Comparison of ENCODE assay signal across 10 mouse cellular contexts in the genomic region with DNA sequence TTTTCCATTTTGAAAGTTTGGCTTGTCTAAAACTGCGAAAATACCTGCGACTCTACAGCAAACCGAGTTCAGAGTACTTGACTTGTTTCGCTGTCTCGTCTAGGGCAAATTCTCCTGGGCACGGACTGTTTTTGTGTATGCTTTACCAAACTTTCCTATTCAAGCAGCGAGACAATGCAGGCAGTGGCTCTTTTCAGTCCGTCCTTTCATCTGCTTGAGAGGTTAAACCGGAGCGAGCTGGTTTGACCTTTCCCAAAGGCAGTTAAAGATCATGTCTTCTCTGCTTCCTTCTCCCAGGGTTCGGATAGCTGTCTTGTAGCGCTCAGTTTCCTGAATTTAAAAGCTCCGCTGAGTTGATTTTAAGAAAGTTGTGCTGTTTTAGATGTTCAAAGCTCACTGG. TPM values are rescaled to one million over a fixed set of nuclear protein-coding genes. Genes with fewer than 3 reads are reported as not detected.
DNase-seq lines count a peak whose midpoint lies in the region; ATAC-seq lines count a peak whose summit lies in the region.
"Had no signal": no experiment of that assay in that cellular context is flagged by ENCODE, and none has a peak within 500 bp of the region (broad histone marks: within the 10 kb centered on the region; RNA-seq: fewer than 3 reads in every experiment).

No protein-coding gene starts in this region.

- H3K4me1 ChIP-seq in heart, embryonic 14.5 days (ENCODE audit: control insufficient read depth in 2 of 2, insufficient read depth in 2 of 2, low read length in 2 of 2) = peaks cover 2 to 6% of the 10 kb centered on the region in 2 experiments; a peak in 1 of 4 replicates
- peaks cover 7% of the 10 kb centered on the region for H3K4me1 ChIP-seq in hindbrain, embryonic 13.5 days (replicated peaks)
- H3K4me1 ChIP-seq in midbrain, embryonic 16.5 days (ENCODE audit: control insufficient read depth, insufficient read depth, low read length) = peaks cover 10% of the 10 kb centered on the region; the same call in 1 of the 2 replicates

- H3K9me3 ChIP-seq in heart, embryonic 14.5 days (ENCODE audit: control insufficient read depth, low read length) = peaks cover 4% of the 10 kb centered on the region; the same call in 1 of the 2 replicates
- no peaks in the 10 kb centered on the region for H3K9me3 ChIP-seq in hindbrain, embryonic 13.5 days
- no peaks in the 10 kb centered on the region for H3K9me3 ChIP-seq in midbrain, embryonic 16.5 days (replicated peaks; ENCODE audit: control insufficient read depth, low read length, poor library complexity, severe bottlenecking)
- H3K9me3 ChIP-seq: heart, embryonic 15.5 days had no signal

- no peak overlapping the region for H3K27ac ChIP-seq in heart, embryonic 14.5 days (replicated peaks in 1 of 2; ENCODE audit: control insufficient read depth in 1 of 2, insufficient read depth in 1 of 2, low read depth in 2 of 2, low read length in 2 of 2)
- no peak overlapping the region for H3K27ac ChIP-seq in hindbrain, embryonic 13.5 days
- H3K27ac ChIP-seq in midbrain, embryonic 16.5 days (ENCODE audit: low read length) = no peak overlapping the region
- H3K27ac ChIP-seq: heart, embryonic 15.5 days had no signal

- H3K4me3 ChIP-seq in heart, embryonic 14.5 days (ENCODE audit: control insufficient read depth in 1 of 2, insufficient read depth in 1 of 2, low read depth in 1 of 2, low read length in 2 of 2) = no peak overlapping the region
- peak overlapping the region; percentile 72 for H3K4me3 ChIP-seq in hindbrain, embryonic 13.5 days
- peak overlapping the region; percentile 83 for H3K4me3 ChIP-seq in midbrain, embryonic 16.5 days (ENCODE audit: low read depth, low read length)

- peaks cover 26% of the 10 kb centered on the region for H3K27me3 ChIP-seq in heart, embryonic 14.5 days (ENCODE audit: control insufficient read depth, insufficient read depth, low read length)
- H3K27me3 ChIP-seq in hindbrain, embryonic 13.5 days = no peaks in the 10 kb centered on the region
- H3K27me3 ChIP-seq in midbrain, embryonic 16.5 days (ENCODE audit: control insufficient read depth, insufficient read depth, low read depth, low read length) = no peaks in the 10 kb centered on the region

- no peak overlapping the region for H3K9ac ChIP-seq in heart, embryonic 14.5 days (ENCODE audit: low read length)
- peak overlapping the region; percentile 86 for H3K9ac ChIP-seq in hindbrain, embryonic 13.5 days
- H3K9ac ChIP-seq in midbrain, embryonic 16.5 days (ENCODE audit: low read depth, low read length) = peak overlapping the region; percentile 83

- no peaks in the 10 kb centered on the region for H3K36me3 ChIP-seq in heart, embryonic 14.5 days (ENCODE audit: control insufficient read depth, insufficient read depth, low read length)
- no peaks in the 10 kb centered on the region for H3K36me3 ChIP-seq in hindbrain, embryonic 13.5 days
- no peaks in the 10 kb centered on the region for H3K36me3 ChIP-seq in midbrain, embryonic 16.5 days (ENCODE audit: control insufficient read depth, insufficient read depth, low read length)
- H3K36me3 ChIP-seq: heart, embryonic 15.5 days had no signal

- H3K4me2 ChIP-seq in heart, embryonic 14.5 days (ENCODE audit: low read length) = peak overlapping the region; percentile 82; the same call in 1 of the 2 replicates
- H3K4me2 ChIP-seq in hindbrain, embryonic 13.5 days = peak overlapping the region; percentile 73
- peak overlapping the region; percentile 90 for H3K4me2 ChIP-seq in midbrain, embryonic 16.5 days (ENCODE audit: low read length)

- no peak for DNase-seq in heart, adult 8-10 months (ENCODE audit: low spot score)
- DNase-seq in embryo, embryonic 10 days (ENCODE audit: low spot score) = peak; percentile 80
- no peak for DNase-seq in cerebellum, adult 18-20 months
- DNase-seq in frontal cortex, postnatal 25 days (ENCODE audit: low spot score in 2 of 2) = no peak
- DNase-seq: left cerebral cortex, postnatal 4 days had no signal

- 34% methylated on average over 13 of the region's 13 CpGs for WGBS in heart, embryonic 14.5 days
- WGBS in hindbrain, embryonic 13.5 days = 2% methylated on average over 13 of the region's 13 CpGs
- 1% methylated on average over 13 of the region's 13 CpGs for WGBS in midbrain, embryonic 16.5 days

- no peak for ATAC-seq in heart, embryonic 14.5 days (ENCODE audit: insufficient number of reproducible peaks, insufficient read depth, low FRiP score, low read depth)
- no peak for ATAC-seq in hindbrain, embryonic 13.5 days (ENCODE audit: low FRiP score)
- no peak for ATAC-seq in midbrain, embryonic 16.5 days
- ATAC-seq in cerebellum, adult (ENCODE audit: insufficient number of reproducible peaks, low FRiP score, low TSS enrichment) = no peak

RNA-seq across cellular contexts. Expression of gene Wasf3, which starts 1.2 kb away (rescaled TPM):
- 0.07 and 0.24 TPM in 2 replicates for polyA plus RNA-seq in heart, embryonic 14.5 days (2014; fragmentation: Nextera tagmentation; extraction: Ambion mirVana)
- under 1 TPM; 0.25 to 0.57 (median 0.54) TPM for total RNA-seq in heart, adult 8-10 months (2022)
- 14.1 and 14.2 TPM in 2 replicates for polyA plus RNA-seq in hindbrain, embryonic 13.5 days (2015; fragmentation: Nextera tagmentation; extraction: Ambion mirVana)
- polyA plus RNA-seq in midbrain, embryonic 16.5 days (2015; fragmentation: Nextera tagmentation; extraction: Ambion mirVana) = 21.0 and 21.4 TPM in 2 replicates

Comparison
In these comparisons a context has a peak if more than half of its experiments do, and no peak if none do; other contexts are left out.
1. H3K4me3 ChIP-seq: peak in hindbrain, embryonic 13.5 days (single experiment) and midbrain, embryonic 16.5 days (single experiment); none in heart, embryonic 14.5 days (0 of 2).
2. RNA of gene Wasf3, which starts 1.2 kb away (polyA plus RNA-seq): 21.0 to 21.4 TPM in midbrain, embryonic 16.5 days and 14.1 to 14.2 TPM in hindbrain, embryonic 13.5 days; 0.07 to 0.24 TPM in heart, embryonic 14.5 days; every median in the first group is over 10 times any median in the second.
3. Peak in every context shown above with its lines, with median percentiles within 50 percentile points of each other: H3K4me2 ChIP-seq.